Mouse (Mus musculus) spleen, adult 2 months (tissue): ENCODE data around the gene Oat. TPM values are rescaled to one million over a fixed set of nuclear protein-coding genes. Genes with fewer than 3 reads are reported as not detected.

ENCODE experiments used
- DNase-seq, 2 experiments: peaks; one replicate each; pipeline versions ENCODE4 v3.0.0 to v3.0.0-alpha.2; 2012 to 2021; ENCODE audit warnings: low spot score in 2 of 2, low read depth in 1 of 2
- H3K27ac ChIP-seq: fragments of 200-500 bp; 2 replicates; pipeline ENCODE4 v1.5.1; 2012; ENCODE audit warnings: low read length, inconsistent platforms; ENCODE audit not compliant: insufficient read depth
- H3K27me3 ChIP-seq: fragments of 200-500 bp; 2 replicates; pipeline ENCODE4 v1.6.1; 2012; ENCODE audit warnings: mild to moderate bottlenecking, moderate library complexity, low read length, inconsistent platforms; ENCODE audit not compliant: control insufficient read depth, insufficient read depth
- H3K36me3 ChIP-seq: fragments of 200-500 bp; 2 replicates; pipeline ENCODE4 v1.6.1; 2012; ENCODE audit warnings: mild to moderate bottlenecking, low read length, inconsistent platforms; ENCODE audit not compliant: control insufficient read depth, insufficient read depth
- H3K4me1 ChIP-seq: fragments of 200-500 bp; 2 replicates; pipeline ENCODE4 v1.6.1; 2011; ENCODE audit warnings: inconsistent platforms; ENCODE audit not compliant: control insufficient read depth, insufficient read depth, insufficient read length
- H3K4me3 ChIP-seq: fragments of 200-500 bp; 2 replicates; pipeline ENCODE4 v1.5.1; 2011; ENCODE audit warnings: mild to moderate bottlenecking, inconsistent platforms; ENCODE audit not compliant: insufficient read depth, insufficient read length; ENCODE audit errors: extremely low read depth
- CTCF ChIP-seq: fragments of 200-500 bp; IDR thresholded peaks from 2 replicates; pipeline ENCODE4 v1.5.1; 2011; ENCODE audit warnings: mild to moderate bottlenecking, inconsistent platforms; ENCODE audit not compliant: insufficient read depth, insufficient read length, insufficient replicate concordance; ENCODE audit errors: extremely low read depth
- POLR2A ChIP-seq: fragments of 200-500 bp; IDR thresholded peaks from 2 replicates; pipeline ENCODE4 v1.6.1; 2011; ENCODE audit warnings: low read depth, low read length, inconsistent platforms
- WGBS: fragments of 180-500 bp; shearing (Covaris S2); methylation state at CpG from one replicate; pipeline ENCODE4 v1.1.7; 2018; 5-methylcytosine and 5-hydroxymethylcytosine counted together
- polyA plus RNA-seq: library from polyadenylated mRNA; depleted of rRNA; stranded (reverse); fragments of >200 nt; gene quantifications from 2 replicates; pipeline ENCODE4 v1.2.3, GENCODE M21; 2012

Gene Oat
- polyA plus RNA-seq, 1 experiment = 48.5 TPM

GRCm38 (mm10) chr7:132568817-132569216 is 7.4 kb downstream of the Oat start:
- WGBS = 21% methylated on average over 6 of the region's 6 CpGs
- Histone ChIP-seq H3K27me3 (no peaks in the 10 kb centered on the region), H3K36me3 (peaks cover 11% of the 10 kb centered on the region), H3K4me1 (peaks cover 6% of the 10 kb centered on the region; the same call in 1 of the 2 replicates), H3K4me3 (no peak overlapping the region), H3K27ac (peak overlapping the region; percentile 79)
- TF ChIP-seq CTCF (no peak), POLR2A (no peak; the same call in 1 of the 2 replicates)
- peak; percentile 59 to 74 for DNase-seq

DNA sequence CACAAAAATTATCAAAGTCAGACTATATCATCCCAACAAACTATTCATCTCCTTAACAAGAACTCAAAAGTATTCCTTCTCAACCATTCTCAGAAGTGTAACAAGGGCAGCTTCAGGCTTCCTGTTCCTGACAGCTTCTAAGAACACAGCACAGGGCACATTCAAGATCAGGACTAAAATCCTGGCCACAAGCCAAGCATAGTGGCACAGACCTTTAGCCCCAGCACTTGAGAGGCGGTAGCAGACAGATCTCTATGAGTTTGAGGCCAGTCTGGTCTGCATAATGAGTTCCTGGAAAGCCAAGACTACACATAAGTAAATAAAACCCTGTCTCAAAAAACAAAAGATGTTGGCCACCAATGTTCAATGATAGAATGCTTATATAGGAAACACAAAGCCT is 10.4 kb downstream of the Oat start:
- no peak for DNase-seq
- WGBS = 83% methylated on average over 1 of the region's 1 CpGs
- no peaks in the 10 kb centered on the region for H3K27me3 ChIP-seq
- no peak overlapping the region for H3K27ac ChIP-seq
- peaks cover 6% of the 10 kb centered on the region; the same call in 1 of the 2 replicates for H3K4me1 ChIP-seq
- TF ChIP-seq POLR2A (no peak), CTCF (no peak)
- no peak overlapping the region for H3K4me3 ChIP-seq
- H3K36me3 ChIP-seq = peaks cover 35% of the 10 kb centered on the region

- Histone ChIP-seq H3K4me3 (no peak overlapping the region), H3K4me1 (no peaks in the 10 kb centered on the region), H3K27me3 (no peaks in the 10 kb centered on the region), H3K27ac (no peak overlapping the region), H3K36me3 (peaks cover 52% of the 10 kb centered on the region)
- WGBS = 82% methylated on average over 3 of the region's 3 CpGs
- DNase-seq = no peak
- TF ChIP-seq POLR2A (no peak), CTCF (no peak)
Measured at GRCm38 (mm10) chr7:132559138-132559766, 16.9 kb downstream of the Oat start.

DNA sequence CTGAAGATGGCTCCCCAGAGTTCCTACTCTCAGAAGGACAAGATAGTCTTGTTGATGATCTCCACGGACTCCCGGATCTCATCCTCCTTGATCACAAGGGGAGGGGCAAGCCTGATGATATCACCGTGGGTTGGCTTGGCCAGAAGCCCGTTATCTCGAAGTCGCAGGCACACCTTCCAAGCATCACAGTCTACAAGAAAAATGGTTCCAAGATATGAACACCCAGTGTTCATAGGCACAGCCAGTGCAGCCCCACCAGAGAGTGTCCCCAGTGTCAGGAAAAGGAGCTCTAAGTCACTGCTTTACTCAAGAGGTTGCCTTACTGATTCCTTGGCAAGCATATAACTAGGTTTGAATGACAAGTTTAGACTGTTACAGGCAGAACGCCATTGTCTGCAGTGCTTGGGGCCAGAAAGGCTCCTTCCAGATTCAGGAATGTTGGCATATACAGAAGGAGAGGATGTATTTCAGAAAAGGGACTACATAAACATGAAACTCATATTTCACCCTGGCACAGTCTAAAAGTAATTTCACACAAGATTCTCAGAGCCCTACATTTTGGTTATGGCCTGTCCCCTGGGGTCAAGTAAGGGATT is 18.0 kb downstream of the Oat start:
- TF ChIP-seq CTCF = no peak
- TF ChIP-seq POLR2A = no peak
- peaks cover 45% of the 10 kb centered on the region for H3K36me3 ChIP-seq
- 83% methylated on average over 7 of the region's 7 CpGs for whole genome bisulfite sequencing

GRCm38 (mm10) chr7:132556575-132556974 is 19.6 kb downstream of the Oat start:
- WGBS = 88% methylated on average over 5 of the region's 5 CpGs
- DNase-seq = no peak
- H3K27ac ChIP-seq = no peak overlapping the region

More for the DNA sequence above, 18.0 kb downstream of the Oat start:
- H3K27me3 ChIP-seq = no peaks in the 10 kb centered on the region
- no peak overlapping the region for H3K27ac ChIP-seq
- no peak overlapping the region for H3K4me3 ChIP-seq
- DNase-seq = no peak
- H3K4me1 ChIP-seq = no peaks in the 10 kb centered on the region

GRCm38 (mm10) chr7:132555911-132556310 is 20.3 kb downstream of the Oat start:
- 84% methylated on average over 4 of the region's 4 CpGs for WGBS
- Histone ChIP-seq H3K4me1 (no peaks in the 10 kb centered on the region), H3K4me3 (no peak overlapping the region), H3K27ac (no peak overlapping the region), H3K27me3 (no peaks in the 10 kb centered on the region), H3K36me3 (peaks cover 25% of the 10 kb centered on the region)
- TF ChIP-seq CTCF (no peak), POLR2A (no peak)
- DNase-seq = no peak

More at GRCm38 (mm10) chr7:132556575-132556974, 19.6 kb downstream of the Oat start:
- Histone ChIP-seq H3K36me3 (peaks cover 31% of the 10 kb centered on the region), H3K4me1 (no peaks in the 10 kb centered on the region), H3K4me3 (no peak overlapping the region), H3K27me3 (no peaks in the 10 kb centered on the region)
- no peak for TF ChIP-seq CTCF
- no peak for TF ChIP-seq POLR2A

- WGBS = 62% methylated on average over 2 of the region's 2 CpGs
- no peak for DNase-seq
- no peak overlapping the region for H3K27ac ChIP-seq
- H3K4me1 ChIP-seq = no peaks in the 10 kb centered on the region
- TF ChIP-seq POLR2A = no peak
- no peak for TF ChIP-seq CTCF
- H3K27me3 ChIP-seq = no peaks in the 10 kb centered on the region
- H3K4me3 ChIP-seq = no peak overlapping the region
- H3K36me3 ChIP-seq = peaks cover 15% of the 10 kb centered on the region
Measured at GRCm38 (mm10) chr7:132554091-132554490, 22.1 kb downstream of the Oat start.
